Mouse (Mus musculus): ENCODE measurements around the gene Matn1.

- no peak for TF ChIP-seq TAL1 (IDR thresholded peaks at IDR 0.05; ENCODE audit: low read length)
- TF ChIP-seq GATA1 (IDR thresholded peaks at IDR 0.05; ENCODE audit: low read length): no peak
Measured at GRCm38 (mm10) chr4:130960118-130960734, 16.0 kb downstream of the Matn1 start.
